Mouse (Mus musculus) testis, adult 2 months (tissue): Measurements from ENCODE around the gene AI182371.

ENCODE experiments used
- CTCF ChIP-seq: fragments of 200-500 bp; IDR thresholded peaks from 2 replicates; pipeline ENCODE4 v1.5.1; 2012; ENCODE audit warnings: low read depth, mild to moderate bottlenecking, inconsistent platforms, low read length, moderate library complexity; ENCODE audit not compliant: control insufficient read depth, insufficient read depth, insufficient replicate concordance
- POLR2A ChIP-seq: fragments of 200-500 bp; IDR thresholded peaks from 2 replicates; pipeline ENCODE4 v1.6.1; 2012; ENCODE audit warnings: low read depth, mild to moderate bottlenecking, inconsistent platforms, low read length, moderate library complexity; ENCODE audit not compliant: control insufficient read depth

DNA sequence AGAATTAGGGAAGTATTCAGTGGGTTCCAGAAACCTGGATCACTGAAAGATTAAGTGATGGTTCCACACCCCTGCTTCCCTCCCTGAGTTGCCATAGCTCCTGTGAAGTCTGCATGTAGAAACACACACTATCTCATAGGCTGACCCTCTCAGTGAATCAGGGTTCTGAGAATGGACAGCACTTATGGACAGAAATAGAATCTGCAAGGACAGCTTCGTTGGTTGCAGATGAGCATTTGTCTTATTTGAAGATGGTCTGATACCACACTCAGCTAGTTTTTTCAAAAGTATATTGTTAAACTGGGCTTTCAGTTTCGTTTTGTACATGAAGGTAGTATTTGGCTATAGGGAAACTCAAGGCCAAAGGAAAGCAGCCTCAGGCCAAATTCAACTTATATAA, 9.2 kb upstream of the AI182371 start:
- TF ChIP-seq CTCF = no peak
- TF ChIP-seq POLR2A = no peak
